Mouse (Mus musculus) yolk sac, embryonic 10.5 days (tissue): ENCODE measurements around the gene Bad.
"Not testable (repeated sequence)": the region's sequence is repeated elsewhere in the genome, so short reads cannot be mapped to it uniquely, and the experiment has no call there.

Source experiments
- DNase-seq: peaks from one replicate; pipeline ENCODE4 v3.0.0-alpha.2; 2017; ENCODE audit warnings: low spot score

Gene Bad

DNA sequence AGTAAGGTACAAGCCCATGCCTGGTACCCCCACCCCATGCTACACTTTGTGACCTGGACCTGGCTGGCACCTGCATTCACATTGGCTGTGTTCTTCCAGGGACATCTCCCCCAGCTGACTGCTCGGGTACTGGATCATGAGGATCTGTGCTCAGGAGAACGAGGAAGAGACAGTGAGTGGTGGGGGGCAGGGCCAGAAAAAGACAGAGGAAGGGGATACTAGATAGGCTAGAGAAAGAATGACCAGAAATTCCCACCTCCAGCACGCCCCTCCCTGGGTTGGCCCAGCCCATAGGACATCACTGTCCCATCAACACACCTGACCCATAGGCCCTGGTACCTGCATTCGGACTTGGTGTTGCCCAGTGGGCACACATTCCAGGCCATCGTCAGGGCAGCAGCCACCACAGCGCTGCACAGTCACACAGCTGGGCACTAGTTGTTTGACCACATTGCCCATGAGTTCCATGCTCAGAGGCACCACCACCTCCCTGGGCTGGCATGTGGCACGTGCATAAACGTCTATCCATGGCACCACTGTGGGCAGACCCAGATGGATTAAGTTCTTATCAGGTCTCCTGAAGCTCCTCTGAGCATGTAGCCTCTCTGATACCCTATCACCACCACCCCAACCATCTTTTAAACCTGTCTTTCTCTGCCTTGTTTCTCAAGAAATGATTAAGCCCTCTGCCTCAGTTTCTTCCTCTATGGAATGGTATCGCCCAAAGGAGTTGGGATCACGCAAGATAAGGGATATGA is 44.5 kb downstream of the Bad start:
- no peak for DNase-seq

DNA sequence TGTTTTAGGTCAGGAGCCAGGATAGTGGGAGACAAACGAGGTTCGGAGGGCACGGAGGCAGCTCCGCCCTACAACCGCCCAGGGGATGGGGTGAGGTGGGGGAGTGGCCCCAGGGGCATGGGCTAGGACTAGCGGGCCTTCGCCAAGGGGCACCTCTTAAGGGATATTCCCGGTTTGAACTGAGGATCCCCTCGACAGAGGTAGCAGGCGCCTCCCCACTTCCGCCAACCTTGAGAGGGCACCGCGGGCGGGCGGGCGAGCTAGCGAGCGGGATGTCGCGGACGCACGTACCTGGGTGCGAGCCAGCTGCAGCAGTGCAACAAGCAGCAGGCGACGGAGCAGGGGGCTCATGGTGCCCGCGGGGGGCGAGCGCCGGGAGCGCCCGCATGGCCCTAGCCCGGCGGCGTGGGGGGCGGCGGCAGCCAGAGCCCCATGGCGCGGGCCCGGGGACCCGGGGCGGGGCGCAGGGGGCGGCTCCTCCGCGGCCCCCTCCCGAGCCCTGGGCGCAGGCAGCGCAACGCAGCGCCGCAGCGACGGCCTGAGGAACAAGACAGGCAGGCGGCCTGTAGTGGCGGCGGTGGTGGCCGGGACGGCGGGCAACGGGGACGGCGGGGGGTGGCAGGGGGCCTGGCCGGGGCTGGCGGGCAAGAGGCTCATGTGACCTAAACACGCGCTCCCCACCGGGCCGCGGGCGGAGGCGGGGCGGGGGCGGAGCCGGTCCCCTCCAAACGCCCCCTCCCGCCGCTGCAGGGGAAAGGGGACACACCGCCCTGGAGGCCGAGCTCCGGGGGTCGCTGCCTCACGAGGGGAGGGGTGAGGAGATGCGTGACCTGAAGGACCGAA is 45.6 kb downstream of the Bad start, which contains the start of gene Vegfb:
Vegfb (minus strand) TSS at position 591 of the 843 bp plus-strand sequence.
- DNase-seq, result peak; percentile 83

DNA sequence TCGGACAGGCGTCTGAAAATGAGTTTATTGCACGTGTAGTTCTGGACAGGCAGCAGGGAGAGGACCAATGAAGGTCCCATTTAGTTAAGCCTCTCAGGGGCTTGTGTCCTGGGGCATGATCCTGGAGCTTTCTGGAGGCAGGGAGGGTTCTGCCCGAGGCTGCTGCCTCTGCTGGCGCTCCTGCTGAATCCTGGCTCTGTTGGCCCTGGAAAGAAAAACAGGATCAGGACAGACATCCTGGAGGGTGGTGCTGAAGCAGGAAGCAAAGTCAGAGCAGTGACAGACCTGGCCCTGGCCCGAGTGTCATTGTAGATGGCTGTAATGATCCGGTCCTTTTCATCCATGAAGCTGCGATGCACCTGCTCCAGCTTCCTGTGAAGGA is 46.2 kb downstream of the Bad start:
- no peak for DNase-seq

DNA sequence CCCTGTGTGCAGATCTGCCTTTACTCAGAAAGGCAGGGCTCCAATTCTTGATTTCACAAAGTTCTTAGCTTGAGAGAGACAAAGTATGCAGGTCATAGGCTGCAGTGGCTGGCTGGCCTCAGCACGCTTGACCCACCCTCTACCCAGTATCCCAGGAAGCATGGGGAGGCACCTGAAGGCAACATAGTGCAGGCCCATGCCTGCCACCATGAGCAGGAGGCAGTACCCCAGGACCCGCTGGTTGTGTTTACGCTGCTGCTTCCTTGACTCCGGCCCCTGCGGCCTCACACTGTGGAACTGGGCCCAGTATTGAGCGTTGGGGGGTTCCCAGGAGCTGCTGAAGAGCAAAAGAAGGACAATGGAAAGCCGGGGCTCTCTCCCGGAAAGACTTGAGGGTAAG is 47.6 kb downstream of the Bad start:
- DNase-seq, result no peak

DNA sequence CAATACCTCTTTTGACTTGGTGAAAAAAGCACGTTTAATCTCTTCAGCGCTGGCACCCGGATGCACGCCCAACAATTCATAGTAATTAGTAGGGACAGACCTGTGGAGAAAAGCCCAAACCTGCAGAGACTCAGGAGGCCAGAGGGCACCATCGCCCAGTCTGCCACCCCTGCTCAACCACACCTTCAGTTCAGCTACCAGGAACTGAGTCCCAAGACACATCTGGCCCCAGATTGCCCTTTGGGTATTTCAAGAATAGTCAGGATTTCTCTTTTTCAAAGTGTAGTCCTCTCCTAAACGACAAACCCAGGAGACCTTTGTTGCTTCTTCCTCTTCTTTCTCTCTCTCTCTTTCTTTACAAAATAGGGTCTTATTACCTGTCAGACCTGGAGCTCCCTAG is 49.1 kb downstream of the Bad start:
- DNase-seq, result no peak

DNA sequence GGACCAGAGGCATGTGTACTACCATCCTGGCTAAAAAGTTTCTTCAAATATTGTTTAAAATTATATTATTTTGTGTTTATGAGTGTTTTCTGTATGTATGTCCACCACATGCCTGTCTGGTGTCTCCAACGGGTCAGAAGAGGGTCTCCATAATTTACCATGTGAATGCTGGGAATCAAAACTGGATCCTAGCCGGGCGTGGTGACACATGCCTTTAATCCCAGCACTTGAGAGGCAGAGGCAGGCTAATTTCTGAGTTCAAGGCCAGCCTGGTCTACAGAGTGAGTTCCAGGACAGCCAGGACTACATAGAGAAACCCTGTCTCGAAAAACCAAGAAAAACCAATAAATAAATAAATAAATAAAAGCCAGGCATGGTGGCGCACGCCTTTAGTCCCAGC is 49.5 kb downstream of the Bad start:
- DNase-seq, result not testable (repeated sequence)

DNA sequence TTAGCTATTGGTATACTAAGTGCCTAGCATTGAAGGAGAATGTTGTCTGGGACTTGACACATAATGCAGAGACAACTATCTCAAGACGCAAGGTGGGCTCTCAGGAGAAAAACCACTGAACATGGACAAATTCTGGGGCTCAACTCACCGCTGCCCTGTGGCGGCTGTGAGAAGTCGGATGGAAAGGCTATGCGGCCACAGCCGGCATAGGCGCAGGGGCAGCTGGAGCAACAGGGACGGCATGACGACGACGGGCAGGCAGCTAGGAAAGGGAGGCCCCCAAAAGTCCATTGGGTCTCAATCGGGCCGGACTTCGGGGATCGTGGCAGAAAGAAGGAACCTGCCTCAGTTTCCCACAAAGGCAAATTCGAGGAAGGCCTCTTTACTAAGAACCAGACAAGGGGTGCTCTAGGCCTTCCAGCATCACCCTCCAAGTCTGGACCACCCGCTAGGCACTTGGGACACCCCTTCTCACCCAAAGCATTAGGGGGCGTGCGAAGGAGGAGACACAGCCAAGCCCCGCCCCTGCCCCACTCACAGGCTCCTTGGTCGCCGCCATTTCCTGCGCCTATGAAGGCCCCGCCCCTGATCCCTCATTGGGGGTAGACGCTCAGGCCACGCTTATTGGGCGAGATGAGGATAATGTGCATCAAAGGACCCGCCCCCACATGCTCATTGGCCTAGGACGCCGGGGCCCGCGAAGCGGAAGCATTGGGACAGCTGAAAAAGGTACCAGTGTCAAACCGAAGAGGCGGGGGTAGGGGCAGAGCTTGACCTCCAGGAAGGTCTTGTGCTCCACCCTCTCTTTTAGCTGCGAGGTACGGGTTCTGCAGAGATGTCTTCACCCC is 50.6 kb downstream of the Bad start, which contains the start of gene Dnajc4:
Dnajc4 (minus strand) TSS at position 562 of the 848 bp plus-strand sequence.
- DNase-seq, result peak; percentile 97

DNA sequence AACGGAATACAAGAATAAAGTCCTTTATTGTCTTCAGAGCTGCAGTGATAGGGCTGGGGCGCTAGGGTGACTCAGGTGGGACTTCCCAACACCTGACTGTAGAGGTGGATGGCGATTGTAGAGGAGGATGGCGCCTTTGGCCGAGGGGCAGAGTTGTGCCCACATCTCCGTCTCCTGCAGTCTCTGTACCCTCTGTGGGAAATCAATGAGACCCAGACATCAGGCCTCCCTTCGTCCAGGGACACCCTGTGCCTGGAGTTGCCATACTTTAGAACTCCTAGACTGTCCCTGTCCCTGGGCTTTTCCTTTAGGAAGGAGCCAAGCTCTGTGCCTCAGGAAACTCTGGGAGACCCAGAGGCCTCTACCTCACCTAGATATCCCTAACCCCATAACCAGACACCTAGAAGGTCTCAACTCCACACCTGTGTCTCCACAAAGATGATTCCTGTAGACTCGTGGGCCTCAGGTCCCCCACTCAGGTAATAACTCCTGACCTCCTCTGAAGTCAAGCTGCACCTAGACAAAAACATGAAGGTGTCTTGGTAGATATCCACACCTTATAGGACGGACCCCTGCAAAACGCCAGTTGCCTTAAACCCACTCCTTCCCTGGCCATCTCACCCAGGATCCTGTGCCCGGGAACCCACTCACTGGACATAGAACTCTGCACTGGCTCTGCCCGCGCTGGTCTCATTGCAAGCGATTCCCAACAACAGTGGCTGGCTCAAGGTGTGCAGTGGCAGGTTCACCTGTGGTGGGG is 51.5 kb downstream of the Bad start:
- no peak for DNase-seq

DNA sequence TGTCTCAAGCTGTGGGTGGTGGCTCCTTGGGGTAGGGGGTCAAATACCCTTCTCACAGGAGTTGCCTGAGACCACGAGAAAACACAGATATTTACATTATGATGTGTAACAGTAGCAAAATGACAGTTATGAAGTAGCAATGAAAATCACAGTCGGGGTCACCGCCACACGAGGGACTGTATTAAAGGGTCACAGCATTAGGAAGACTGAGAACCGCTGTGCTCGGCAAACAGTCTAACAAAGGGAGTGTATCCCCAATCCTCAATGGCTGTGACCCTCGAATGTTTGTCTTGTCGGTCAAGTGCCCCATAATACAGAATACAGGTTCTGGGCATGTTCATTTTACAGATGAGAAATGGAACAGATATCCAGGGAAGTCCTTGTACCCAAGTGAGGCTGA is 52.3 kb downstream of the Bad start:
- no peak for DNase-seq

DNA sequence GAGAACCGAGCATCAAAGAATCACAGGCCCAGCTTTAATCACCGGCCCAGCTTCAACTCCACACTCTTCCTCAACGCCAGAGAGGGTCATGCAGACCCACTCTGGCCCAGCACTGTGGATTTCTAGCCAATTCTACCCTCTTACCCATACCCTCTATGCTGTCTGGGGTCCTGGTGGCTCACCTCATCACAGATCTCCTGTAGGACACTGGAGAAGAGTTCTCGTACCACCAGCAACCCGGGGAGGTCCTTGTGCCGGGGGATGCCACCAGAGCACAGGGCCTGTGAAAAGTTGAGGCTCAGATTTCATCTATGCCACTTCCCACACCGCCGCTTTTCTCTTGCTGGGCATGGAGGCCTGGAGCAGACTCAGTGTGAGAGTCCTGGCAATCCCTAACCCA is 52.8 kb downstream of the Bad start:
- no peak for DNase-seq

DNA sequence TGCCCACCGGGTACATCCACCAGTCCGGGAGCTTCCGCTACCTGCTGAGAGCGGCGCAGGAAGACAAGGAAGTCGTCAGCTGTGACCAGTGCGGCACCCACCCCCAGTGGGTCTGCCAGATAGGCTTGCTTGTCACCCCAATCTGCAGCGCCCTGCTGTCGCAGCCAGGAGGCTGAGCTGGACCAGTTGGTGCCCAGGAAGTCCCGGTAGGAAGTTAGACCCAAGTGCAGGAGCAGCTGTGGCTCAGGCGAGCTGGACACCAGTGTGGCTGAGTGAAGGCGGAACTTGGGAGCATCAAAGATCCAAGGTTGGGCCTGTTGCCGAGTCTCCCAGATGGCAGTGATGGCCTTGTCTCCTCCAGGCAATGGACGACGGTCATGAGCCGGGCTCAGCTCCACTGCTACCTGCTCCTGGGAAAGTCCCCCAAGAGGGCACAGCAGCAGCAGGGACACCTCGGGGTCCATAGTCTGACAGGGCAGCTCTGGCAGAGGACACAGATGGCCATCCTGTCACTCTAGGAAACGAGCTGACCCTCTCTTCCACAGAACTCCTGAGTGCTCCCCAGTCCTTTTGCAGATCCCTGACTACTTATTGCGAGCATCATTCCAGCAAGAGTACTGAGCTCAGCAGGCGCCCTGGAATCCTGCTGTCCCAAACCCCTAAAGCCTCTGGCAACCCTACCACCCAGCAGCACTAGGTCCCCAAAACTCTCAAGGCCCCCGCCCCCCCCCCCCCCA is 53.8 kb downstream of the Bad start:
- no peak for DNase-seq

DNA sequence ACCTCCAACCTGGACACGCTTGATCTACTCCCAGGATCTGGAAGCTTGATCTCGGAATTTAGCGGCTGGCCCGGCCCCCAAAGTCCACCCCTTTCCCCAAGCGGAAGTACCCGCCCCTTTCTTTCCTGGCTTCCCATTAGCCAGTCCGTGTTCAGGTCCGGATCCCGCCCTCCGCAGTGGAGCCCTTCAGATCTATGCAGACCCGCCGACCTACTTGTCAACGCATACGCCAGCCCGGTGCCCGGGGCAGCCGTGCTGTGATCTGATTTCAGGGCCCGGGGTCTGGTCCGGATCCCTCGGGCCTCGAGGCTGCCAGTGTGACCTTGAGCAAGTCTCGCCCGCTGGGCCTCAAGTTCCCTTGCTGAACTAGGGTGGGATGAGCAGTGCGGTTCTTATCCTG is 54.3 kb downstream of the Bad start, which contains the start of the genes Nudt22 and Trpt1:
Nudt22 (minus strand) TSS at position 112 of the 400 bp plus-strand sequence.
Trpt1 (plus strand) TSS at position 126 of the 400 bp plus-strand sequence.
- DNase-seq, result peak; percentile 89

DNA sequence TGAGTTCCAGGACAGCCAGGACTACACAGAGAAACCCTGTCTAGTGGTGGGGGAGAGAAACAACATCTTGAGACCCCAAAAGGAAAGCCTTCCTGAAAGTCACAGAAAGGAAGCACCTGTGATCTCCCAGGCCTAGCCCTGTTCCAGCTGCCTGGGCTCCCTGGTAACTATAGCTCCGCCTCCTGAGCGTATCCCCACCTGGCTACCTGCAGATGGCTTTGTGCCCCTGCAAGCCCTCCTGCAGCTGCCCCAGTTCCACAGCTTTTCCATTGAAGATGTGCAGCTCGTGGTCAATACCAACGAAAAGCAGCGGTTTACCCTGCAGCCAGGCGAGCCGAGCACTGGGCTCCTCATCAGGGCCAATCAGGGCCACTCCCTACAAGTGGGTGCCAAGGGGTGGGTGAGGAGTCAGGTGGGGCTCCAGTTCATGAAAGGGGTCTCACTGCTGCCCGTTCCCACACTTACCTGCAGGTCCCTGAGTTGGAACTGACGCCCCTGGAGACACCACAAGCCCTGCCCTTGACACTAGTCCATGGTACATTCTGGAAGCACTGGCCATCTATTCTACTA is 56.1 kb downstream of the Bad start:
- DNase-seq, result no peak

DNA sequence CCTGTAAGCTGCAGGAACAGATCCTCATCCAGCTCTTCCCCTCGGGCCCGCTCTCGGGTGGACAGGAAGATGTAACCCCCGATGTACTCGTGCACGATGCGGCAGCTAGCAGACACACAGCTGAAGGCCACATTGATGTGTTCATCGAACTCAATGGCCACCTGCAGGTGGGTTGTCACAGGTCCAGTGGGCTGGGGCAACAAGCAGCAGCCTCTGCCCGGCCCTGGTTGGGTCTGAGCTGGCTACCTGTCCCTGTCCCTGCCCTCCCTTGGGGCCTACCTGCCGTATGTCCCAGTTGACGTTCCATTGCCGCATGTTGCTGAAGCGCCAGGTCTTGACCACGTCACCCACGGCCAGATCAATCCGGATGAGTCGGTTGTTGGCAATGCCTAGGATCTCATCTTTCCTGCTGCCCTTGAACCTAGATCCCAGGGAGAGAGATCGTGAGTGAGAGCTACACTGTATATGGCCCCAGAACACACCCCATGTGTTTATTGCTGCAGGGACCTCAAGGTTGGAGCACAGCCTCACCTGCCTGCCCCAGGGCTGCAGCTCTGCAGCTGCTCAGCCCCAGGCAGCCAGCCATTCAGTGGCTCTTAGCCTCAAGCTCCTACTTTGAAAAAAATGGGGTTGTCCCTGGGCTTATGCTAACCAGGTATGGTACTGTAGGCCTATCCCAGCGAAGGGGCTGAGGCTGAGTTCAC is 57.9 kb downstream of the Bad start:
- DNase-seq, result no peak
